Mouse (Mus musculus): Measurements from ENCODE around the gene Pcnt.

DNA sequence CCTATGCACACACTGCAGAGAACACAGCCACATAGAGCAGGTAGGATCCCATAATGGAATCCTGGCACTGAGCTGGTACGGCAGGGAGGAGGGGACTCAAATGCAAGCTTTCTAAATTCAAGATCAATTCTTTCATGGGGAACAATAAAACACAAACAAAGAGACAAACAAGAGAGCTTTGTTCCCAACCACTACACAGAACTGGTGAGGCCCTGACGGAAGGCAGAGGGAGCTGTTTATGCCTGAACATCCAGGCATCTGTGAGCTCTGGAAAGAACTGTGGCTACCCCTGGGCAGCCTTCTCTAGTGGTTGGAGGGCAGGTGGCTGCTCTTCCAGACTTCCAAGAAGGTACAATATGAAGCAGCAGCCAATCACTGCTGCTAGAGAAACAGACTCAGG, 110.5 kb downstream of the Pcnt start:
- no peak for TF ChIP-seq POLR2A (IDR thresholded peaks at IDR 0.05; ENCODE audit: low read depth, low read length)
- TF ChIP-seq CTCF (IDR thresholded peaks at IDR 0.05; ENCODE audit: extremely low read depth, insufficient read depth, insufficient read length, insufficient replicate concordance) = no peak
